Mouse (Mus musculus) G1E-ER4 (cell line): ENCODE data around the gene 1810010D01Rik. TPM values are rescaled to one million over a fixed set of nuclear protein-coding genes. Genes with fewer than 3 reads are reported as not detected.

ENCODE experiments used
- GATA1 ChIP-seq: IDR thresholded peaks from one replicate; pipeline ENCODE4 v1.8.0; 2012; ENCODE audit warnings: low read length, inconsistent platforms
- polyA plus RNA-seq: library from polyadenylated mRNA; stranded (reverse); fragments of >175 nt; gene quantifications from 2 replicates; pipeline ENCODE4 v1.2.3, GENCODE M21; 2012

1810010D01Rik gene
- polyA plus RNA-seq, 1 experiment: not detected

- no peak for TF ChIP-seq GATA1
Measured at GRCm38 (mm10) chr7:145221841-145222689, 14.1 kb upstream of the 1810010D01Rik start.

DNA sequence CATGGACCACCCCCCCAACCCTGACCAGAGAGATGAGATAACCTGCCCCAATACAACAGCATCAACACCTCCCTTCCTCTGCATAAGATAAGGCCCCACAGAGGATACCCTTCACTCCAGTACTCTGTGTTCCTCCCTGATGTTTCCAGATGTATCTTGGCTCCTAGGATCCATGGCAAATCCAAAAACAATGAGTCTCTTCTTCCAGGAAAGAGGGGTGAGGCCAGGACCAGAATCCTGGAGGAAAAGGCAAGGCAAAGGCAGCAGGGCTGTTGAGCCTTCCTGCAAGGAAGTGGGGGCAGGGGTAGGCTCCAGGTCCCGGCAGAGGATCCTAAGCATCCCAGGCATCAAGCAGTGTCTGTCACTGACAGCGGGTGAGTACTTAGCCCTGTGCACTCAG, 13.4 kb upstream of the 1810010D01Rik start:
- TF ChIP-seq GATA1: no peak

DNA sequence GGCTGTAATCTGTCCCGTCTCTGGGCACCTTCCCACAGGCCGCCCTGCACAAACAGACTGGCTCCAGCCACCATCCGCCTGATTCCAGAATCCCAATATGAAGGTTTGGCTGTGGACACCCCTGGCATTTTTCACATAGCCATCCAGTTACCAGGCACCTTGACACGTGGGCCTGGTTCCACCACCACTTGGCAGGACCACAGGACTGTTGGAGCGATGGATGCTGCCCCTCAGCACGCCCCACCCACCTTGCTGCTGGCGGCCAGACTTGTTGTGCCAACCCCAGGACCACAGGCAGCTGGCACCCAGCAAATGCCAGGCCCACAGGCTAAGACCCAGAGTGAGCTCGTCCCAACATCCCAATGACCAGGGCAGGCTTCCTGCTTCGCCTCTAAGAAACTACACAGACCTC, 11.5 kb upstream of the 1810010D01Rik start:
- TF ChIP-seq GATA1: no peak

DNA sequence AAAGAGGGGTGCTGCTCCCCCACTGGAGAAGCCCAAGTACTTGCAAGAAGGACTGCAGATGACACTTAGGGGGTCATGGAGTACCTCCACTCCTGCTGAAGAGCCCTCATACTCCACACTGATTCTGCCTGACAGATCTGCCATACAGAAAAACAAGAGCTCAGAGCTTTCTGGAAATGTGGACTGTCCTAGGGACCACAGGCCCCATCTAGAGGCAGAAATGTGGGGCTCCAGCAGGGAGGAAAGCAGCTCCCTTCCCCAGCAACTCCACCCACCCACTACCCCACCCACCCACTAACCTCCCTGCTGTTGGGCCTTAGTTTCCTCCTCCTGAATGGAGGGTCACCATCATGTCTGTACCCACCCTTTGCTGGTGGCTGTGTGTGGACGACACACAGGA, 8.7 kb upstream of the 1810010D01Rik start:
- no peak for TF ChIP-seq GATA1

DNA sequence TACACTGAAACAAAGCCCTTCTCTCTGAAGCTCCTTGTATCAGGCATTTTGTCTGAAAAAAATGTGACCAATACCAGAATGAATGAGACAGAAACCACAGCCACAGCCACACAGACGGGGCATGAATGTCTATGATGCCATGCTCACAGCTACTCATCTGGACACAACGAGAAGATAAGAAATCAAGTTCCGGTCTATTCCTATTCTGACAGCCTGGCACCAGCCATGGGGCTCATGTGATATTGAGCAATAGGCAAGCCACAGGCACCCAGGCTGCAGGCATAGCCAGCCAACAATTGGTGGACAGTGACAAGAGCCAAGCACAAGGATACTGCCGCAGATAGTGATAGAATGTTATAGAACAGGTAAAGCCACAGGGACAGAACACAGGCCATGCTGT, 7.6 kb upstream of the 1810010D01Rik start:
- no peak for TF ChIP-seq GATA1

DNA sequence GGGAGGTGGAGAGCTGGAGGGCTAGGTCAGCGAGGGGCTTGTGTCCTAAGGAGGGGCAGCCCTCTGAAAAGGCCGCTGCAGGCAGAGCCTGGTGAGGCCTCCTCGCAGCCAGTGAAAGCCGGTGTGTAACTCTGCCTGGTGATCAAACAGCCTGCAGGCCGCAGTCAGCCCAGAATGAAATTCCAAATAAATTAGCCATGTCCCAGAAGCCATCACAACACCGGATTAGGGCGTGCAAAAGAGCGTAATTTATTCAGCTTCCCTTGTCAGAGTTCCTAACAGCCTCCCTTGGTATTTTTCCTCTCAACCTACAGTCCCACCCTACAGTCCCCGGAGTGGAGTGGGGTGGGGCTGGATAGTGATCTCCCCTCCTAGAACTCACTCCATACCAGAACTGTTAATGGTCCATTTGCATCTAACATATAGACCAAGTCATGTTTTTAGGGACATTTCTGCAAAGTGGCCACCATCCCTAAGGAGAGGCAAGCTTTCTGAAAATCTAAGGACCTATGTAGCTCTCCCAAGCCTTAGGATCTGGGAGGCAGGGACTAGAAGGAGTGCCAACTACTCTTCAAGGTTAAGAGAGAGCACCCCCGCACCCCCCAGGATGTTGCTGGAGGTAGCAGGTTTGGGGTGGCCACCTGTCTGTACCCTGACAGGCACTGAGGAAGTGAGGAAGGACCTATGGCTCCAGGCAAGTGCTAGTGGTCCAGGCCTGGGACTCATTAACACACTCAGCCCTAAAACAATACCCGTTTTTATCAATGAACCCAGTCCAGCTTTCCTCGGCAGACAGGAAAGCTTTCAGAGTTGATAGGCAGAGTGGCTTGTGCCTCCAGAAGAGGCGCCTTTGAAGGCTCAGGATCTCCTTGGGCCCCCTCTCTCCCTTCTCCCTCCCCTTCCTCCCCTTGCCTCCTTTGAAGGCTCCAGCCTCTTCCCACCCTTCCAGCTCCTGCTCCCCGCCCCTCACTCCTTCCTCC, 4.1 kb upstream of the 1810010D01Rik start:
- no peak for TF ChIP-seq GATA1

DNA sequence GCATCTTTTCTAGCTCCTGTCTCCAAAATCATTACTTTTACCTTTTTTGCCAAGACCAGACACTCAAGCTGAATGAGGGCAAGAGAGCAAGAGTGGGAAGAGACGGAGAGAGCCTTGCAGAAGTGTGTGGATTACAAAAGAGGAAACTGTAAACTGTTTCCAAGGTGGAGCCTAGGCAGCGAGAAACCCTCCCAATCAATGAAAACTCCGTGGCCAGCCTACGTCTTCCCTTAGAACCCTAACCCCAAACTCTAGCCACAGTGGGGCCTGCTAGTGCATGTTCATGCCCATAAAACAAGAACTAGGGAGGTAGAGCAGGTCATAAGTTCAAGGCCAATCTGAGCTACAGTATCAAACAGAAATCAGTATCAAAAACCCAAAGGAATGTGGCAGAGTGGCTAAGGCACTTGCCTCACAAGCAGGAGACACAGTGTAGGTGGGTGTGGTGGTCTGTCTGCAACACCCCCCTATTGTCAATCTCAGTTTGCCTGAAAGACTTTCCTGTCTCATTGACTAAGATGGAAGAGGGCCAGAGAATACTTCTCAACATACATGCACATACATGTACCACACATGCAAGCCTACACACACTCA, 2.7 kb upstream of the 1810010D01Rik start:
- no peak for TF ChIP-seq GATA1

DNA sequence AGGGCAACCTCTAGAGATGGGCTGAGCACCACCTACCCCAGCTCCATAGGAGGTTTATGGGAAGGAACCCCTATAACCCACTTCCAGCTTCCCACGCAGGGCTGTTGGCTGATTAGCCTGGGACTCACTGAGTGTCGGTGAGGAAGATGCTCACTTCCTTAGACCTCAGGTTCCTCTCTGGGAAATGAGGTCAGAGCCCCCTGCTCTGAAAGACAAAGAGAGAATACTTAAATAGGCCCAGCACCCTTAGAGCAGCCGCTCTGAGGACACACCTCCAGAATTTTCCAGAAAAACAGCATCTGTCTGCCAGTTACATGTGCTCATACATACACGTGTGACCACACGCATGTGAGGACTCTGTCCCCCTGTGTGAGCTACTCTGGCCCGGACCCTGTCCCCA, 1.1 kb downstream of the 1810010D01Rik start:
- no peak for TF ChIP-seq GATA1

- no peak for TF ChIP-seq GATA1
Measured at GRCm38 (mm10) chr7:145206056-145206610, 1.8 kb downstream of the 1810010D01Rik start.

DNA sequence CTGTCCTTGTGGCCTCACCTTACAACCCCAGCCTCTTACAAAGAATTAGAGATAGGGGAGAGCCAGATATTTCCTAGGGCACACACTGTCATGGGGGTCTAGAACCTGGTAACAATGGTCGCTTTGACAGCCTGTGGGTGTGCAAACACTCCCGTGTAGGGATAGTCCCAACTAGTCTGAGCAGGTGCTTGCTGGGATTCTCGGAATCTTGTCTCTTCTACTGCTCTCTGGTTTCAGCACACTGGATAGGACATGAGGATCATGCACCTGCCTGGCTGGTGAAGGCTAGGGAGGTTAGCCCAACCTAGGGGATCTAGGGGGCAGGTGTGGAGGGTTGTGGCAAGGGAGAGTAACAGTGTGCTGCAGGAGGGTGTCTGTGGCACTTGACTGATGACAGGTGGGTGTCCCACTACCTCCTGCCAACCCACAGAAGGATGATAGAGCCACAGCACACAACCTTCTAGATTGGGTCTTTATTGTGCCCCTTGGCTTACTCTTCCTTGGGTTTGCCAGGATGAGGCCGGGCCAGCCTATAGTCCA, 2.5 kb downstream of the 1810010D01Rik start:
- no peak for TF ChIP-seq GATA1

- TF ChIP-seq GATA1: no peak
Measured at GRCm38 (mm10) chr7:145199711-145200110, 8.2 kb downstream of the 1810010D01Rik start.

DNA sequence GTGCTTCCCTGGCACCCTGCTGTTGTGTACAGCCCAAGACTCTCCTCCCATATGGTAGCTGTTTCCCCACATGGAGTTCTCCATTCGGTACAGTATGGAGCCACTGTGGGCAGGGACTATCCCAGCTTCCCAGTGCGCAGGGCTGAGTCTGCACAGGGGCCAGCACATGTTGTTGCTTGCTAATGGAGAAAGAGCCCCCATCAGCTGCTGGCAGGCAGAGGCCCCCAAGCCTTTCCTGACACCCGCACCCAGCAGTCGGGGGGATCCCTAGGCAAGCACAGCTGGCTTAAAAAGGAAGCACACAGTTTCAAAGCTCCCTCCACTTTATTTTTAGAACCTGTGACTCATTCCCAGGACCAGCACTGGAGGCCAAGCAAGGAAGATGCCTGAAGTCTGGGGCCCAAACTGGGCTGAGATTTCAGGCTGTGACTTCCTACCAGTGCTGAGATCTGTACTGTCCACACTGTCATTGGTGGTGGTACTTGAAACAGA, 9.7 kb downstream of the 1810010D01Rik start:
- TF ChIP-seq GATA1: no peak

DNA sequence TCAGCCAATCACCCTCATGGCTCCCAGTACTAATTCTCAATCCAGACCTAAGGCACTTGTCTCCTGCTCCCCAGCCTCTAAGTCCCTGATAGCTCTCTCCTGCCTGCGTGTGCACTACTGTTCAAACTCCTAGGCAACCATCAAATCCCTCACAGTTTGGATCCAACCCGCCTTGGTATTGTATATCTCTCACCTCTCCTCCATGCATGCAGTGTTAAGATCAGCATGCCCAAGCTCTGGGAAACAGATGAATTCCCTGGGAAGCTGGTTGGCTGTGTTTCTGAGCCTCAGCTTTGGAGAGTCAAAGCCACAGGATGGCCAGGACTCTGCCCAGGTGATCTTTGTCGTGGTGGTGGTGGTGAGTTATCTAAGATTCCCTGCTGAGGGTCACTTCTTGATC, 10.2 kb downstream of the 1810010D01Rik start:
- TF ChIP-seq GATA1: no peak

- no peak for TF ChIP-seq GATA1
Measured at GRCm38 (mm10) chr7:145197042-145197441, 10.9 kb downstream of the 1810010D01Rik start.

GRCm38 (mm10) chr7:145196340-145196739, 11.6 kb downstream of the 1810010D01Rik start:
- no peak for TF ChIP-seq GATA1
